Mouse (Mus musculus): Measurements from ENCODE around the gene Hoxd8. TPM values are rescaled to one million over a fixed set of nuclear protein-coding genes. Genes with fewer than 3 reads are reported as not detected.

The Hoxd8 gene
- polyA plus RNA-seq, 1 experiment from 2014 or later = 0.07 TPM

- H3K4me1 ChIP-seq = peaks cover 17% of the 10 kb centered on the region
- 10% methylated on average over 5 of the region's 5 CpGs for WGBS
- H3K27ac ChIP-seq (replicated peaks) = no peak overlapping the region
- H3K27me3 ChIP-seq (replicated peaks) = peaks cover 99% of the 10 kb centered on the region
- H3K36me3 ChIP-seq = no peaks in the 10 kb centered on the region
- no peak overlapping the region for H3K9ac ChIP-seq
- H3K4me3 ChIP-seq = no peak overlapping the region
- H3K4me2 ChIP-seq = peak overlapping the region; percentile 74; the same call in 1 of the 2 replicates
- ATAC-seq (ENCODE audit: extremely low read depth, insufficient number of reproducible peaks, low FRiP score, low TSS enrichment) = no peak
- no peaks in the 10 kb centered on the region for H3K9me3 ChIP-seq
Observed at GRCm38 (mm10) chr2:74671847-74672246, 32.6 kb upstream of the Hoxd8 start.

DNA sequence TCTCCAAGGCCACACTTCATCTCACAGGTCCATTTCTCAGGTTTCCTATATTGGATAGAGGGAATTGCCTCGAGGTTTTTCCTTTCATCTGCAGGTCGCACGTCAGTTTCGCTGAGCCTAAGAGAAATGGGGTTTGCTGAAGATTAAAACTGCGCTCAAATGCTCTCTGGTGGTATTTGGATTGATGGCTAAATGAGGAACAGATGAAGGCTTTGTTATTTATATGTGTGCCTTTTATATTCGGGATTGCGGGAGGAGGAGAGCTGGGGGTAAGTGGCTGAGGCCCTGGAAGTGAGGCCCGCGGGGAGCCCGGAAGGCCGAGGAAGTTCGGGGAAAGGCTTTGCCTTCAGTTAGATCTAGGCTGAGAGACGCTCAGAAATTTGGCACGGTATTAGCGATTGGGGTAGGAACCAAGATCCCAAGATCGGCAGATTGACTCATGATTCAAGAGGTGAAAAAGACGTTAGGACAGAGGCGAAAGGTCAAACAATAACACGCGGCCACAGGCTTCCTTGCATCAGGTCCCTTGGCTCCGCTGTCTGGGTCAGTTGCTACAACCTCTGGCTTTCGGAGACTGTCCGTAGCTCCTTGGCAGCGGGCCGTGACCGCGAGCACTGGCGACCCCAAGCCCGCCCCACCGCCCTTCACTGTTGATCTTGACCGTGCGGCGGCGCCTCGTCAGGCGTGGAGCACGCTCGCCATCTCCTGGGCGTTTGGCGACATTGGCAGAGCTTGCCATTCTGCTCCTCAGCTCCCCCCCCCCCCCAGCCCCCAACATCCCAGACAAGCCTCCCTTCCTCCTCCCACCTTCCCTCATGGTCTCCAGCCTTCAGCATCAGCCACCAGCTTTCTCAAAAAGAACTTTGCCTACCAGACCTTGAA, 31.7 kb upstream of the Hoxd8 start:
- Histone ChIP-seq H3K9ac (peak overlapping the region; percentile 47; the same call in 1 of the 2 replicates), H3K27me3 (replicated peaks) (peaks cover 99% of the 10 kb centered on the region), H3K27ac (replicated peaks) (no peak overlapping the region), H3K4me3 (peak overlapping the region; percentile 49), H3K9me3 (no peaks in the 10 kb centered on the region), H3K36me3 (no peaks in the 10 kb centered on the region), H3K4me2 (peak overlapping the region; percentile 74), H3K4me1 (peaks cover 15% of the 10 kb centered on the region)
- 2% methylated on average over 40 of the region's 40 CpGs for WGBS
- no peak for ATAC-seq (ENCODE audit: extremely low read depth, insufficient number of reproducible peaks, low FRiP score, low TSS enrichment)

- peaks cover 5% of the 10 kb centered on the region; the same call in 1 of the 2 replicates for H3K4me1 ChIP-seq
- H3K9me3 ChIP-seq = no peaks in the 10 kb centered on the region
- H3K4me3 ChIP-seq = no peak overlapping the region
- no peak overlapping the region for H3K4me2 ChIP-seq
- H3K27ac ChIP-seq (replicated peaks) = no peak overlapping the region
- 2% methylated on average over 24 of the region's 24 CpGs for WGBS
- no peak overlapping the region for H3K9ac ChIP-seq
- H3K27me3 ChIP-seq (replicated peaks) = peaks cover 99% of the 10 kb centered on the region
- H3K36me3 ChIP-seq = no peaks in the 10 kb centered on the region
- ATAC-seq (ENCODE audit: extremely low read depth, insufficient number of reproducible peaks, low FRiP score, low TSS enrichment) = no peak
Observed at GRCm38 (mm10) chr2:74673835-74674425, 30.5 kb upstream of the Hoxd8 start.

GRCm38 (mm10) chr2:74674881-74675665, 29.3 kb upstream of the Hoxd8 start, which contains the start of gene Hoxd12:
Hoxd12 (plus strand) TSS chr2:74675013.
- no peaks in the 10 kb centered on the region for H3K9me3 ChIP-seq
- H3K4me1 ChIP-seq = peaks cover 13% of the 10 kb centered on the region
- no peak within 1 kb of the TSS for H3K9ac ChIP-seq
- H3K36me3 ChIP-seq = no peaks in the 10 kb centered on the region
- no peak for ATAC-seq (ENCODE audit: extremely low read depth, insufficient number of reproducible peaks, low FRiP score, low TSS enrichment)
- no peak within 1 kb of the TSS for H3K4me2 ChIP-seq
- 2% methylated on average over 47 of the region's 47 CpGs for WGBS
- H3K4me3 ChIP-seq = no peak within 1 kb of the TSS
- no peak within 1 kb of the TSS for H3K27ac ChIP-seq (replicated peaks)
- peaks cover 99% of the 10 kb centered on the region for H3K27me3 ChIP-seq (replicated peaks)

DNA sequence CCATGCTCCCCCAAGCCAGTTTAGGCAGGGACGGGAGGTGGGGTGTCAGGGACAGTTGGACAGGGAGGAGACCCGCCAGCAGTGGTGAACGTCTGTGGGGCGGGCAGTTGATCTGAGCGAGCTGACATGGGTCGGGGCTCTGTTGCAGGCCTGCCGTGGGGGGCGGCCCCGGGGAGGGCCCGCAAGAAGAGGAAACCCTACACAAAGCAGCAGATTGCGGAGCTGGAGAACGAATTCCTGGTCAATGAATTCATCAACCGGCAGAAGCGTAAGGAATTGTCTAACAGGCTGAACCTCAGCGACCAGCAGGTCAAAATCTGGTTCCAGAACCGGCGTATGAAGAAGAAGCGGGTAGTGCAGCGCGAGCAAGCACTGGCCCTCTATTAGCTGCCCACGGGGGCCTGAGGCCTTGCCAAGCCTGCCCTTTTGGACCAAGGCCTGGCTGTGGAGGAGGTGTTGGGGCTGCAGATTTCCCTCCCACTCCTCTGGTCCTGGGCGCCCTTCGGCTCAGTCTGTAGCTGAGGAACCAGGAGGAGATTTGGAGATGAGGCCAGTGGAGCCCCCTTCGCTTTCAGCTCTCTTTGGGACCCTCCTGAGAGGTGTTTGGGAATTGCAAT, 28.6 kb upstream of the Hoxd8 start:
- no peaks in the 10 kb centered on the region for H3K9me3 ChIP-seq
- H3K9ac ChIP-seq = no peak overlapping the region
- H3K4me2 ChIP-seq = no peak overlapping the region
- ATAC-seq (ENCODE audit: extremely low read depth, insufficient number of reproducible peaks, low FRiP score, low TSS enrichment) = no peak
- H3K27me3 ChIP-seq (replicated peaks) = peaks cover 100% of the 10 kb centered on the region
- H3K4me1 ChIP-seq = peaks cover 13% of the 10 kb centered on the region
- no peak overlapping the region for H3K27ac ChIP-seq (replicated peaks)
- no peaks in the 10 kb centered on the region for H3K36me3 ChIP-seq
- WGBS = 4% methylated on average over 24 of the region's 24 CpGs
- no peak overlapping the region for H3K4me3 ChIP-seq

- Histone ChIP-seq H3K9me3 (no peaks in the 10 kb centered on the region), H3K9ac (no peak overlapping the region), H3K27me3 (replicated peaks) (peaks cover 100% of the 10 kb centered on the region), H3K4me2 (no peak overlapping the region), H3K4me3 (no peak overlapping the region), H3K4me1 (peaks cover 13% of the 10 kb centered on the region), H3K27ac (replicated peaks) (no peak overlapping the region), H3K36me3 (no peaks in the 10 kb centered on the region)
- ATAC-seq (ENCODE audit: extremely low read depth, insufficient number of reproducible peaks, low FRiP score, low TSS enrichment) = no peak
- 3% methylated on average over 9 of the region's 9 CpGs for WGBS
Observed at GRCm38 (mm10) chr2:74676376-74677052, 27.9 kb upstream of the Hoxd8 start.

GRCm38 (mm10) chr2:74677106-74677505, 27.3 kb upstream of the Hoxd8 start:
- no peak overlapping the region for H3K9ac ChIP-seq
- H3K9me3 ChIP-seq = no peaks in the 10 kb centered on the region
- H3K27ac ChIP-seq (replicated peaks) = no peak overlapping the region
- 16% methylated on average over 2 of the region's 2 CpGs for WGBS
- H3K4me1 ChIP-seq = peaks cover 18% of the 10 kb centered on the region
- H3K4me2 ChIP-seq = no peak overlapping the region
- no peak for ATAC-seq (ENCODE audit: extremely low read depth, insufficient number of reproducible peaks, low FRiP score, low TSS enrichment)
- H3K36me3 ChIP-seq = no peaks in the 10 kb centered on the region
- H3K27me3 ChIP-seq (replicated peaks) = peaks cover 100% of the 10 kb centered on the region
- H3K4me3 ChIP-seq = no peak overlapping the region

DNA sequence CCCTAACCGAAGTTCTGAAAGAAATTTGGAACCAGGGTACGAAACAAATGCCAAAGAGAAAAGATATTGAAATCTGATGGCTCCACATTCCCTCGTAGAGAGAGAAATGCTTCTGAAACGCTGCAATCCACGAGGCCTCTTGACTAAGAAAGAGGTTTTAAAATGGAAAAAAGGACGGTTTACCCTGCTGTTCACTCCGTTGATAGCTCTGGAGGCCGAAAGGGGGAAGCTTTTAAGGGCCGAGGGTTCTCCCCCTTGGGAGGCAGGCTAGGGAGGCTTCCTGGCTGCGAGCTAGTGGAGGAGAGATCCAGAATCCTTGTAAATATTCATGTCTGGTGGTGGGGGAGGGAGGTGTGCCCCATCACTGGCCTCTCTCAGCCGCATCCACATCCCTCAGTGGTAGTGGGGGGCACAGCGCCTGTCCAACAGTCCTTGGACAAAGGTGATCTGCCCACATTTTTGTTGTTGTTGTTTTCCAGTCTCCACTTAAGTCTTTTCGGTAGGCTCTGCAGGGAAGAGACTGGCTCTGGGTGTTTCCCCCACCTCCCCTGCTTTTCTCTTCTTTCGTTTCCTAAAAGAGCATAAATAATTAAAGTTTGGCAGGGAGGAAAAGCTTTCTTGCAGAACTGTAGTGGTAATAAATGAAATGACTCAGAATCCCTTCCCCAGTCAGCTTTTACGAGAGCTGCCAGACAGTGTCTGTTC, 25.4 kb upstream of the Hoxd8 start, which contains the start of gene Hoxd11:
Hoxd11 (plus strand) TSS at position 667 of the 705 bp plus-strand sequence.
- H3K4me2 ChIP-seq = peak within 1 kb of the TSS; percentile 17; the same call in 1 of the 2 replicates
- H3K27me3 ChIP-seq (replicated peaks) = peaks cover 100% of the 10 kb centered on the region
- H3K27ac ChIP-seq (replicated peaks) = no peak within 1 kb of the TSS
- WGBS = 2% methylated on average over 15 of the region's 15 CpGs
- ATAC-seq (ENCODE audit: extremely low read depth, insufficient number of reproducible peaks, low FRiP score, low TSS enrichment) = no peak
- H3K4me1 ChIP-seq = peaks cover 22% of the 10 kb centered on the region
- H3K36me3 ChIP-seq = no peaks in the 10 kb centered on the region
- H3K9me3 ChIP-seq = no peaks in the 10 kb centered on the region
- H3K4me3 ChIP-seq = peak within 1 kb of the TSS; percentile 10; the same call in 1 of the 2 replicates
- no peak within 1 kb of the TSS for H3K9ac ChIP-seq

- Histone ChIP-seq H3K36me3 (no peaks in the 10 kb centered on the region), H3K27ac (replicated peaks) (no peak overlapping the region), H3K4me1 (peaks cover 22% of the 10 kb centered on the region), H3K4me3 (peak overlapping the region; percentile 10; the same call in 1 of the 2 replicates), H3K9ac (no peak overlapping the region), H3K9me3 (no peaks in the 10 kb centered on the region), H3K4me2 (peak overlapping the region; percentile 17; the same call in 1 of the 2 replicates), H3K27me3 (replicated peaks) (peaks cover 100% of the 10 kb centered on the region)
- ATAC-seq (ENCODE audit: extremely low read depth, insufficient number of reproducible peaks, low FRiP score, low TSS enrichment) = no peak
- WGBS = under 1% methylated on average over 26 of the region's 26 CpGs
Observed at GRCm38 (mm10) chr2:74679596-74679971, 24.8 kb upstream of the Hoxd8 start.

GRCm38 (mm10) chr2:74679980-74680379, 24.4 kb upstream of the Hoxd8 start:
- Histone ChIP-seq H3K4me1 (peaks cover 22% of the 10 kb centered on the region), H3K36me3 (no peaks in the 10 kb centered on the region), H3K27ac (replicated peaks) (no peak overlapping the region), H3K27me3 (replicated peaks) (peaks cover 100% of the 10 kb centered on the region), H3K4me2 (peak overlapping the region; percentile 17; the same call in 1 of the 2 replicates), H3K9me3 (no peaks in the 10 kb centered on the region), H3K9ac (no peak overlapping the region), H3K4me3 (peak overlapping the region; percentile 10; the same call in 1 of the 2 replicates)
- WGBS = 1% methylated on average over 23 of the region's 23 CpGs
- ATAC-seq (ENCODE audit: extremely low read depth, insufficient number of reproducible peaks, low FRiP score, low TSS enrichment) = no peak
